Mouse (Mus musculus) ES-E14 (cell line): ENCODE results near the gene Prss28. TPM values are rescaled to one million over a fixed set of nuclear protein-coding genes. Genes with fewer than 3 reads are reported as not detected.

Experiments used
- DNase-seq: peaks from one replicate; pipeline ENCODE4 v3.0.0-alpha.2; 2013; ENCODE audit warnings: low read depth, low spot score
- H3K27ac ChIP-seq: 2 replicates; pipeline ENCODE4 v1.5.1; 2012; ENCODE audit warnings: low read depth, mild to moderate bottlenecking, low read length, moderate library complexity, mixed read lengths; ENCODE audit not compliant: poor library complexity, insufficient read depth, severe bottlenecking
- H3K36me3 ChIP-seq: 2 replicates; pipeline ENCODE4 v1.6.1; 2012; ENCODE audit warnings: mild to moderate bottlenecking, low read length, moderate library complexity, mixed read lengths; ENCODE audit not compliant: control insufficient read depth, poor library complexity, insufficient read depth, severe bottlenecking
- H3K4me1 ChIP-seq, 2 experiments: fragments of 150-350 bp in 1 of 2; sonication (generic) in 1 of 2; 2 replicates each; pipeline ENCODE4 v1.6.1; 2012; ENCODE audit warnings: low read length in 2 of 2, mild to moderate bottlenecking in 1 of 2, mixed read lengths in 1 of 2; ENCODE audit not compliant: control insufficient read depth in 2 of 2, insufficient read depth in 2 of 2, poor library complexity in 1 of 2
- H3K4me3 ChIP-seq, 2 experiments: fragments of 150-350 bp in 1 of 2; sonication (generic) in 1 of 2; 2 replicates each; pipeline ENCODE4 v1.5.1; 2012; ENCODE audit warnings: low read length in 2 of 2, low read depth in 1 of 2, mild to moderate bottlenecking in 1 of 2, mixed read lengths in 1 of 2; ENCODE audit not compliant: insufficient read depth in 1 of 2, poor library complexity in 1 of 2, severe bottlenecking in 1 of 2
- H3K9ac ChIP-seq: 2 replicates; pipeline ENCODE4 v1.6.1; 2012; ENCODE audit warnings: low read depth, mild to moderate bottlenecking, low read length, mixed read lengths; ENCODE audit not compliant: poor library complexity, insufficient read depth, severe bottlenecking
- H3K9me3 ChIP-seq: fragments of 150-350 bp; sonication (generic); 2 replicates; pipeline ENCODE4 v1.6.1; 2012; ENCODE audit warnings: low read depth, mild to moderate bottlenecking, low read length; ENCODE audit not compliant: control insufficient read depth, insufficient read depth
- CHD2 ChIP-seq: IDR thresholded peaks from 2 replicates; pipeline ENCODE4 v1.6.1; 2014; ENCODE audit warnings: mild to moderate bottlenecking, low read depth, low read length, inconsistent platforms
- HCFC1 ChIP-seq: IDR thresholded peaks from 2 replicates; pipeline ENCODE4 v1.6.1; 2012; ENCODE audit warnings: low read length, inconsistent platforms, borderline replicate concordance; ENCODE audit not compliant: insufficient read depth
- MAFK ChIP-seq: IDR thresholded peaks from 2 replicates; pipeline ENCODE4 v1.6.1; 2014; ENCODE audit warnings: mild to moderate bottlenecking, low read depth, low read length, inconsistent platforms; ENCODE audit not compliant: insufficient read depth
- ZC3H11A ChIP-seq: IDR thresholded peaks from 2 replicates; pipeline ENCODE4 v1.6.1; 2012; ENCODE audit warnings: low read depth, mild to moderate bottlenecking, inconsistent platforms, low read length, borderline replicate concordance
- ZNF384 ChIP-seq: IDR thresholded peaks from 2 replicates; pipeline ENCODE4 v1.6.1; 2012; ENCODE audit warnings: low read depth, low read length, inconsistent platforms
- in situ Hi-C, 2 experiments: fragments of 600-800 bp; cut with MboI; formaldehyde crosslinking; loops; one replicate each; pipeline ENCODE4 v1.15.1; 2025; ENCODE audit warnings: low sequenced_read_pairs in 2 of 2, inconsistent platforms in 1 of 2; ENCODE audit not compliant: unreplicated experiment in 2 of 2
- total RNA-seq: library from RNA; depleted of rRNA; stranded (reverse); fragments of 300-350 nt; gene quantifications from 2 replicates; pipeline ENCODE4 v1.2.3, GENCODE M21; 2012; rRNA removed

Gene Prss28
- total RNA-seq, result not detected in 2 replicates

- in situ Hi-C loops, result no loop called here
- no peak for TF ChIP-seq CHD2
- TF ChIP-seq ZC3H11A, result no peak
- no peak for TF ChIP-seq HCFC1
- no peak for TF ChIP-seq ZNF384
- no peak for TF ChIP-seq MAFK
- H3K4me1 ChIP-seq, result no peaks in the 10 kb centered on the region
- no peak within 1 kb of the TSS for H3K9ac ChIP-seq
- H3K36me3 ChIP-seq, result no peaks in the 10 kb centered on the region
- no peak for DNase-seq
- no peak within 1 kb of the TSS for H3K4me3 ChIP-seq
- no peak within 1 kb of the TSS for H3K27ac ChIP-seq
- no peaks in the 10 kb centered on the region for H3K9me3 ChIP-seq
These were observed at the start of gene Prss28 for GRCm38 (mm10) chr17:25308346-25308745. Gene Prss28 (plus strand): TSS chr17:25308646.

GRCm38 (mm10) chr17:25264453-25264852 lies 44.0 kb upstream of the Prss28 start:
- TF ChIP-seq ZNF384 (no peak), HCFC1 (no peak), CHD2 (no peak), ZC3H11A (no peak), MAFK (no peak)
- H3K36me3 ChIP-seq, result peaks cover 72% of the 10 kb centered on the region
- DNase-seq, result no peak
- H3K9ac ChIP-seq, result no peak overlapping the region
- no peaks in the 10 kb centered on the region for H3K9me3 ChIP-seq
- no peak overlapping the region for H3K27ac ChIP-seq
- in situ Hi-C loops, result no loop called here
- no peak overlapping the region for H3K4me3 ChIP-seq
- peaks cover 0 to 3% of the 10 kb centered on the region in 2 experiments; a peak in 1 of 4 replicates for H3K4me1 ChIP-seq

GRCm38 (mm10) chr17:25270795-25271335 lies 37.6 kb upstream of the Prss28 start:
- in situ Hi-C loops, result no loop called here
- no peaks in the 10 kb centered on the region for H3K9me3 ChIP-seq
- peaks cover 41% of the 10 kb centered on the region for H3K36me3 ChIP-seq
- H3K4me1 ChIP-seq, result peaks cover 0 to 14% of the 10 kb centered on the region in 2 experiments; a peak in 1 of 4 replicates
- H3K27ac ChIP-seq, result no peak overlapping the region
- no peak for TF ChIP-seq MAFK
- TF ChIP-seq ZC3H11A, result no peak
- no peak for TF ChIP-seq HCFC1
- no peak for TF ChIP-seq ZNF384
- no peak for TF ChIP-seq CHD2
- no peak for DNase-seq
- H3K4me3 ChIP-seq, result peak overlapping the region in 1 of 2 experiments; percentile 94; a peak in 1 of 4 replicates
- peak overlapping the region; percentile 6; the same call in 1 of the 2 replicates for H3K9ac ChIP-seq

GRCm38 (mm10) chr17:25272326-25272725 lies 36.1 kb upstream of the Prss28 start:
- Histone ChIP-seq H3K9ac (peak overlapping the region; percentile 96), H3K9me3 (no peaks in the 10 kb centered on the region), H3K36me3 (peaks cover 28% of the 10 kb centered on the region), H3K27ac (peak overlapping the region; percentile 97; the same call in 1 of the 2 replicates), H3K4me3 (peak overlapping the region; percentile 87 to 94), H3K4me1 (peaks cover 0 to 14% of the 10 kb centered on the region in 2 experiments; a peak in 1 of 4 replicates)
- no peak for TF ChIP-seq MAFK
- no peak for TF ChIP-seq ZNF384
- TF ChIP-seq ZC3H11A, result no peak
- TF ChIP-seq CHD2, result no peak
- no peak for TF ChIP-seq HCFC1
- DNase-seq, result no peak
- in situ Hi-C loops, result no loop called here
